Mouse (Mus musculus) 3T3-L1 (cell line): ENCODE results near the gene Robo1.
A peak's percentile ranks its signal among the peaks of the same experiment; 100 is the strongest.

Source experiments
- DNase-seq: peaks from one replicate; pipeline ENCODE4 v3.0.0-alpha.2; 2015; ENCODE audit warnings: low read depth, low spot score

Gene Robo1

DNA sequence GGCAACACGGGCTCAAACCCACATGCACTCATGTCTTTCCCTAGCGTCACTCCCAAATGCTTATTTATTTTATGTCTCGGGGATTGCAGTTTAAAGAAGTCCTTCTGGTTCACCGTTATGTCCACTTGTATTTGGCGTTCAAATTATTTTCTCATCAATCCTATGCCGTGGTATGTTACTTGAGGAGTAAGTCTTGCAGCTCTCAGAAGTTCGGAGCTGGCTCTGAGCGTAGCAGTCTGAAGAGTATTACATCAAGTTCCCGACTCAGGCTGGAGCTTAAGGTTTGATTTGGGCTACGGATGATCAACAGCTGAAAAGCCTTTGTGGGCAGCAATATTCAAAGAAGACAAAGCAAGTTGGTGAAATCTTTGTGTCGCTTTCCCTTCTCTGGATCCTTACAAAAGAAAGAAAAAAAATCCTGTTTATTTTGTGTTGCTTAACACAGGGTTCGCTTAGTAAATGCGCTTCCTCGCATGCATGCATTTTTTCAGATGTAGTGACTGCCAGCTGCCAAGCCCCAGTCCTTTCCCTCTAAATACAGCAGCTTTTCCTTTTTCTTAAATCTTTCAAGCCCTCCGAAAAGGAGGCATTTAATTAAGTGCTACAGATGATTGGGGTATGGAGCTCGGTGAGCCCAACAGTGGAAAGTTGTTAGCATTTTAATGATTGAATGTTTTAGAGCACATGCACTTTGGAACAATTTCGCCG is 136.5 kb downstream of the Robo1 start:
- DNase-seq: no peak

DNA sequence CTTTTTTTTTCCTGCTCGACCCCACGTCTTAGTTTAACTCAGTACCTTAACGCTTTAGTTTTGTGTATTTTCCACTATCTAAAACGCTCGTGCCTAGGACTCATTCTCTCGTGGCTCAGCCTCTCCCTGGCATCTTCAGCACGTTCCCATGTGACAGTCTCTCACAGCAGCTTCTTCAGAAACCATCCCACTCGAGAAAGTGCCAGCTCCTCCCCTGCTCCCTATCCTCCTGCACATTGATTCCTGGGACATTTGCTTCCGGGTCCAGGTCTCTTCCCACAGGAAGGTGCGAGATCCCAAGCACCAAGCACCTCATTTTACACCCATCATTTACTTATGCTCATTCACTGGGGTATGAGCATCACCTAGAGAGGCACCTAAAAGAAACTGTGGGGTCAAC is 150.0 kb downstream of the Robo1 start:
- DNase-seq: no peak

DNA sequence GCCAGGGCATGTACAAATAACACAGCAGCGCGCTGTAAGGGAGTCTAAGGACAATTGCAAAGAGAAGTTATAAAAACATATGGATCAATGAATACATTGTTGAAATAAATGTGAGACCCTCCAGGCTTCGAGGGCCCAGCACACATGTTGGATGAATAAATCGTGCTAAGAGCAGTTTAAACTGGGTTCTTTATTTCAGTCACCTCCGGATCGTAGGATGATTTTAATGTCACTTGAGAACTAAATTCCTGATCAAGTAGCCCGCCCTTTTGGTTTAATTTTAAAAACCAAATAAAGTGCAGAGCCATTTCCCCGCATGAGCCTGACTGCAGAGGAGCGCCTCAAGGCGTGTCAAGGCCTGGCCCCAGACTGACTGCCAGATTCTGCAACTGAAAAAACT is 150.5 kb downstream of the Robo1 start:
- DNase-seq: no peak

DNA sequence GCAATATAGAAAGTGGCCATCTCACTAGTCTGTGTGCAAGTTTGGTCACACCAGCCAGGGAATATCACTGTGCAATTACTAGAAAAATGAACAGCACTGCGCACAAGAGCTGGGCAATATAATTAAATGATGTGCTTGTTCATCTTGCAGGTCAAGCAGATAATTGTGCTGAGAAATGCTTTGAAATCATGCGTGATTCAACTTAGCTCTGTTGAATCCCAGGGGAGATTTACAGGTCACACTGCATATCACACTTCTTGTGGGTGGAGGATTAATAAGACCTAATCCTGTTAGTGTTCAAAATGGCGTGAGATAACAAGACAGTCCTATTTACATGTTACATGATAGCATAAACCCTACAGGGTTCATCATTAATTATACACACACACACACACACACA is 157.6 kb downstream of the Robo1 start:
- no peak for DNase-seq

DNA sequence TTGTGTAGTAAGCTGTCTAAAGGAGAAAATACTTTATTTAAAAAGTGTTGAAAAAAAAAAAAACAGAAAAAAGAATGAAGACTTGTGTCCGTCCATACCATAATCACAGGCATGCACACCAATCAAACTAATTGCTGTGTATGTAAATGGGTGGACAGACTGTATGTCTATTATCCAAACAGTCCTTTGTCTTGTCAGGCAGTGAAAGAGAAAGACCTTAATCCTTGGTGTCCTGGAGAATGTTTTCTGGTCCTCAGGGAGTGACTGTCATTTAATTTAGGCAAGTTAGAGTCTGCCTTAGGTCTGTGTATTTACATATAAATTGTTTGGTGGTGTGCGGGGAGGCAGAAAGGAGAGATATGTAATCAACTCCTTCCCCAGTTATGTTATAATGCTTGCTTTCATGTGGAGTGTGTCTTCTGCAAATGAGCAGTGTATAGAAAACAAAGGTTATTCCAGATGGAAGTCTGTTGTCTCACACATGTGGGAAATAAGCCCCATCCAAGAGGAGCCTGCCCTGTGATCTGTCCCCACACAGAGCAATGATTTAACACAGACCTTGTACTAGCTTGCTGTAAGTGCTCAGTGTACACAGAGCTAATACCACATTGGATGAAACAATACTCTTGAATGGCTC is 162.0 kb downstream of the Robo1 start:
- no peak for DNase-seq

DNA sequence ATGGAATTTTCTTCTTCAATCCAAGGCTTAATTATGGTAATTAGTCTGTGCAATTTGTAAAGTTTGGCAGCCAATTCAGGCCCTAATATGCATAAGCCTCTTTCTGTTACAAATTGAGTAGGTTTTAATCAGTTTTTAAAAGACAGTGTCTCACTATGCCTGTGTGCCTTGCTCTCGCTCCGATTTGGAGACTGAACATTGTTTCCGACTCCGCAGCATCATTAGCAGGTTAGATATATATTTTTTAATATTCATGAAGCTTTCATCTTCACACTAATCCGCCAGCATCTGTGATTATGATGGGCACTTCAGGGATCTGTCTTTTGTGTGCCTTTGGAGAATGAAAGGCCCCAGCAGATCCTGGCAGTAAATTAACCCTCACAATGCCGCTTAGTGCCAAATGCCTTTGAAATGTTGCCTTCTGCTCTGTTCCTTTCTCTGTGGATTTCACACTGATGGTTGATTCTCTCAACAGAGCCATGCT is 202.7 kb downstream of the Robo1 start:
- DNase-seq: no peak

DNA sequence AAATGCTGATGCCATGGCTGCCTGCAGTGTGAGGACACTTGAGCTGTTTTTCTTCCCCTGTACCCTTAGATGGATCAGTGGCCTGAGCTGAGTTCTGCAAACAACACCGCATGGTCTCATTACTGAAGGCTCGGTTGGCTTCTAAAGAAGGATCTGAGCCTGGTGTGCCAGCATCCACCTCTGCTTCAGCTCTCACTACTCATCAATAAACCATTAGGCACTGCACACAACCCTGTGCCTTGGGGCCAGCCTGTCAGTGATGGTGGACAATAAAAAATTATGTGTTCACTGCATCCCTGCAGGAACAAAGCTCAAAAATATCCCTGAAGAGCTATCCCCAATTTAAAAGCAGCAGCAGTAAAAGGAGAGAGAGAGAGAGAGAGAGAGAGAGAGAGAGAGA is 223.2 kb downstream of the Robo1 start:
- no peak for DNase-seq

DNA sequence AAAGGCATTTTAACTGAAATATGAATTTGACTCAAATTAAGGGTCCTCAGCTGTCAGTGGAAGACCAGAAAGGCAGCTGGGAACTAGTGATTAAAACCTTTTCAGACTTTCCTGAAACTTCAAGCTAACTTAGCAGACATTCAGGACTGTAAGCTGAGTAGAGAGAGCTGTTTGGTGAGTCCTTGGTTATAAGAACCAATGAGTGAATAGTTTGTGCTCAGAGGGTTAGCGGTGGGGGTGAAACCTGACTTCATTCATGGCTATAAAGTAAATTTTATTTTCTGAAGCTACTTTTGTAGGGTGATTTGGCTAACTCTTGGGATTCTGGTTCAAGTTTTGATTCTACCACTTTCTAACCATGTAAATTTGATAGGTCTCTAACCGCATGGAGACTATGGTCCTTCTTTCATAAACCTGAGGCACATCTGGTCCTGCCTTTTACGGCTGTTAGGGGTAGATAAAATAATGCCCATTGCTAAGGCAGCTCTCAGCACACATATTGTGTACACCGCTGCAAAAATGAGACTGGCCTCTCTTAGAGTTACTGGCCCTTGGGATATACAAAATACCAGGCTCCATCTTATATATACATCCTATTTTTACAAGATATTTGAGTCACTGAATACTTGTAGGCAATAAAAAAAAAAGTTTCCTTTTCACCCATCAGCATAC is 225.9 kb downstream of the Robo1 start:
- no peak for DNase-seq

DNA sequence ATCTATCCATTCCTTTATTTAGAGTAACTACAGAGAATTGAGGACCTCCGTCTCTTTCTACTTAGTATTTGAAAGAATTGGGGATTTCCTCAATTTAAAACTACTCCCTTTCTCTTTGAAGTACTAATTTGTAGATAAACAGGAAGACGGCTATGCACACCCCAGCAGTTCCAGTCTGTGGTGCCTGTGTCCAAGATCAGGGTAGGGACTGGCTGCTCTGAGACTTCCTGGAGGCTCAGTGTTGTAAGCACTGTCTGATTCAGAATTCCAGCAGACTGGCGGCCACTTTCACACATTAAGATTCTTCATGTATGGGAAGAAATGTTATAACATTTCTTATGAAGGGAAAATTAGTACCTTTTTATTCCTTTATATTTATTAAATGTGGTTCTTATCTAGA is 230.1 kb downstream of the Robo1 start:
- DNase-seq: no peak

DNA sequence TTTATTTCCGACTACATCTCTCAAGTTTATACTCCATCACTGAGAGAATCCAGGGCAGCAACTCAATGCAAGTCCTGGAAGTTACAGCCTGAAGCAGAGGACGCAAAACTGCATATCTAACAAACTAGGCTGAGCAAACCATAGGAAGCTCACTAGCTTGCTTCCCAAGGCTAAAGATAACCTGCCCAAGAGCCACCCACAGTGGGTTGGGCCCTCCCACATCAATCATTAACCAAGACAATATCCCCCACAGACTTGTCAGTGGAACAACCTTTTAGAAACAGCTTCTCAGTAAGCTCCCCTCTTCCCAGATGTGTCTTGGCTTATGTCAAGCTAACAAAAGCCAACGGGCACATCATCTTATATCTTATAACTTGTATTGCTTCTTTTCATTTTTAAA is 235.8 kb downstream of the Robo1 start:
- DNase-seq: no peak

DNA sequence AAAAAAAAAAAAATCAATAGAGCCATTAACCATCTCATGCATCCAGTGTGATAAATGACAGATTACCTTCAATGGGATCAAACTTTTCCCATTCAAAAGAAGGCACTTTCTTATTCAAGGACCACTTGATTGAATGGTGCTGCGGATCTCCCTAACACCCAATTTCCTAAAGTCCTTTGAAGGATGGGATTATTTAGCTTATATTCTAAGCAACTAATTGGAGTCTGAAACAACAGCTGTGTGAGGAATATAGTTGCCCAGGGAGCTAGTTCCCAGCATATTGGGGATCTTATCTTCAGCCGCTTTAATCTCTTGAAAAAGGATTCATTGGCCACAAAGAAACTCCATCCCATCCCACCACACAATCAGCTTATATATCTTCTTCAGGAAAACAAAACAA is 236.8 kb downstream of the Robo1 start:
- no peak for DNase-seq

DNA sequence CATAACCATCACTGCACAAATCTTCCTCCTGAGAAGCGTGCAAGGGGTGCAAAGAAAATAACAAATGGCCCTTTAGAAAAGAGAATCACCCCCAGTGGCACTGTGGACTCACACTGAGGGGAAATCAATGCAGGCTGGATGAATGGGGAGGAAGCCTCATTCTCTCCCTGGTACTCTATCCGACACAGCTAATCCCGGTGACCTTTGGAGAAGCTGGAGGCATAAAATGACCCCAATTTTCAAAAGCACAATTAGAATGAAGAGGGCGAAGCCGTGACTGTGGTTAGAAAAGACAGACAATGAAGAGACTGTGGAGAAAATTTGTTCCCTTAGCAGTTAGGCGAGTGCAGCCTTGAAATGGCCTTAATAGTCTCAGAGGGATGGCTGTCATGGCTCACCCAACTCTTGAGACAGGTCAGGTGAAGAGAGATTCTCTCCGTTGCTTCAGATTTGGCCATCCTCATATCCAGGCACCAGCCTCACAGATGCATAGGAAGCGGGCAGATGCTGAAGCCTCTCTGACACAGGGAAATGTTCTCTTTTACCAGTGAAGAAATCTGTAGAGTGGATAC is 243.7 kb downstream of the Robo1 start:
- no peak for DNase-seq

DNA sequence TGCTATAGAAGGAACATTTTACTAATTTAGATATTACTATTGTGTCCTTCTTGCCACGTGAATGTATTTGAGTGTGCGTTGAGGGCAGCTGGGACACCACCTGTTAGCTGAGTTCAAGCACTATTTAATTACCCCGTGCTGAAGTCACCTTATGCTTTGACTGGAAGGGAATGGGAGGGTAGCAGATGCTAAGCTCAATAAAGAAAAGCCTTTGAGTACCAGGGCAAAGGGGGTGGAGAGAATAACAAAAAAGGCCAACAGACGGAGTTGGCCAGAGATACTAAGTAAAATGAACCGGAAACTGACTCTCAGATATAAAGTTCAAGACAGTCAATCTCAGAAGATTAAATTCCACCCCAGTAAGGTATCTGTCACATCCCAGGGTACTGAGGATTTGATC is 245.6 kb downstream of the Robo1 start:
- no peak for DNase-seq

DNA sequence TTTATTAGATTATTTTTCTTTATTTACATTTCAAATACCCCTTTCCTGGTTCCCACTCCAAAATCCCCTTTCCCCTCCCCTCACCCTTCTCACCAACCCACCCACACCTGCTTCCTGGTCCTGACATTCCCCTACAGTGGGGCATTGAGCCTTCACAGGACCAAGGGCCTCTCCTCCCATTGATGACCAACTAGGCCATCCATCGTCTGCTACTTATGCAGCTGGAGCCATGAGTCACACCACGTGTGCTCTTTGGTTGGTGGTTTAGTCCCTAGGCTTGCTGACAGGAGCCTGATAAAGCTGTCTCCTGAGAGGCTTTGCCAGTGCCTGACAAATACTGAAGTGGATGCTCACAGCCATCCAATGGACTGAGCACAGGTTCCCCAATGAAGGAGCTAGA is 254.0 kb downstream of the Robo1 start:
- DNase-seq: peak; percentile 14

DNA sequence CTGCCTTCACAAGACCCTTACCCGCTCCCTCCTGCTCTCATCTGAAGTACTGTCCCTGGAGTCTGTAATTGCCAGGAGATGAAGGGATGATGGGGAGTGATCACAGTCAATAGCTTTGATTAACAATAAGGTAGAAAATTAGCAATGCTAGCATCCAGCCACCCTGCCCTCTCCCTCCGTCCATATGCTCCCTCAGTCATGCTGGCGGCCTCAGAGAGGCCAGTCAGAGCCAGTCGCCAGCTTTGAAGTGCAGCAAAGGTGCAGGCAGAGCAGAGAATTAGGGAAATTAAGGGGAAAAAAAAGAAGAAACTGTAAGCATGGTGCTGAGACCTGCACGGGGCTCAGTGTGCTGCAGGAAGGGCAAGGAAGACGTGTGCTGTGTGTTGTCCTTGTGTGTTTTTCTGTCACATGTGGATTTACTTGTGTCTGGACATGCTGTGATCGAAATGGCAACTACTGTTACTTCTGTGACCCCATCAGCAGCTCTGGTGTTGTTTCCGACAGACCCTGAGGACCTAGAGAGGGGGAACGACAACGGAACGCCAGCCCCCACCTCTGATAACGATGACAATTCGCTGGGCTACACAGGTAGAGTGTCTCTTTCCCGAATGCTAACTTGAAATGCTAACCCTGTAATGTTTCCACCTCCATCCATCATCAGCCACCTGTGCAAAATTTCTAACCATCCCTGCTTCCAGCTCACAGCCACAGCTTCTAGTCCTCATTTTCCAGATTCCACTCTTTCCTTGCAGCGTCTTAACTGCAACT is 255.3 kb downstream of the Robo1 start:
- no peak for DNase-seq

DNA sequence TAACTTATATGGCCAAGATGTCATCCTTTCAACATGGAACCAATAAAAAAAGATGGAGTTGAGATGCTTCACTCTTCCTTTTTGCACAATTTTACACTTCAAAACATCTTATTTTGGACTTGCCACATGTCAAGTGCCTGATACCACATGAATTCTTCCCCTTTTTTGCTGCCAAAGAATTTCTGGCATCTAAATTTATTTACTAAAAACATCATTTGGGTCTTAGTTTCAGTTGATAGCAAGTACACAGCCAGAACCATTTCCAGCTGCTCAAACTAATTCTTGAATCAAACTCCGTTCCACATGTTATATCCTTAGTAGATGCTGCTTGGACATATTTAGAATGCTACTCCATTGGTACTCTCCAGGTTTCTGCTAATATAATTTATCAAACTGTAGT is 267.1 kb downstream of the Robo1 start:
- DNase-seq: no peak

DNA sequence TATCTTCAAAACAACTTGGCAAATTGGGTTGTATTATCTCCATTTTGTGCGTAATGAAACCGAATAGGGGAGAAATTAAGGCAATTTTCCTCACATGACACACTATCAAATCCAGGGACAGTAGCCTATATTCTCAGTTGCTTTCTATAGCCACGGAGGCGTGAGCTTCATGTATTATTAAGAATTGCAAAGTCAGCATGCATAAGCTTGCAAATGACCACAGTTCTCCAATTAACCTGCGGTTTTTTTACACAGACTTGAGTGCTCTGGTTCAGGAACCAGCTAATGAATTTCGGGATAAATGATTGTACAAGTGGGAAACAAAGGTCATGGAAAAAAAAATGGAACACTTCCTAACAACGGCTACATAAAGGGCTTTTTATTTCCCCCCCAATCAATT is 268.9 kb downstream of the Robo1 start:
- DNase-seq: no peak

DNA sequence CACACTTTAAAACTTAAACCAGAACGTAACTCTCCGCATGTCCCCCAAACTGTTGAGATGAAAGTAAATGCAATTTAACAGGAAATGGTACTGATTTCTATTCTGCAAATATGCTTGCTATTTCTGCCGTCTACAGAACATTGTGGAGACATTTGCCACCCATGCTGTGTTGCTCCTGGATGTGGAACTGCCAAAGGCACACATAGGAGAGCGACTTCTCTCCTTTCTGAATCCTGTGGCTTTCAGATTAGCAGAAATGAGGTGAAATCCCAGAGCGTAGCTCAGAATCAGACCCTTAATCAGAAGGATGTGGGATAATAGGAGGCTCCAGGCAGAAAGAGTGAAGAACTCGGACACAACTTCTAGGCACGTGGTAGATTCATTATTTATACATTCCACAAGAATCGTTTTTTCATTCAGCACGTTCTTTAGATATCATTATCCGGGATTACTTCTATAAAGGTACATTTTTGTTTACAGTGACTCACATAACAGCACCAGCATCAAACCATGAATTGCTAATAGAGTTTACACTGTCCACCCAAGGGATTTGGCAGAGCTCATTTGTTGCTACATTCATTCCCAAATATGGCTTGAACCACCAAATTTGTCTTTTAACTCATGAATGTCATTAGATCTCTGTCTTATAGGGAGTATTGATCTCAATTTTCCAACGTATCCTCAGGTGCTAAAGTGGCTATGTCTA is 276.5 kb downstream of the Robo1 start:
- no peak for DNase-seq

DNA sequence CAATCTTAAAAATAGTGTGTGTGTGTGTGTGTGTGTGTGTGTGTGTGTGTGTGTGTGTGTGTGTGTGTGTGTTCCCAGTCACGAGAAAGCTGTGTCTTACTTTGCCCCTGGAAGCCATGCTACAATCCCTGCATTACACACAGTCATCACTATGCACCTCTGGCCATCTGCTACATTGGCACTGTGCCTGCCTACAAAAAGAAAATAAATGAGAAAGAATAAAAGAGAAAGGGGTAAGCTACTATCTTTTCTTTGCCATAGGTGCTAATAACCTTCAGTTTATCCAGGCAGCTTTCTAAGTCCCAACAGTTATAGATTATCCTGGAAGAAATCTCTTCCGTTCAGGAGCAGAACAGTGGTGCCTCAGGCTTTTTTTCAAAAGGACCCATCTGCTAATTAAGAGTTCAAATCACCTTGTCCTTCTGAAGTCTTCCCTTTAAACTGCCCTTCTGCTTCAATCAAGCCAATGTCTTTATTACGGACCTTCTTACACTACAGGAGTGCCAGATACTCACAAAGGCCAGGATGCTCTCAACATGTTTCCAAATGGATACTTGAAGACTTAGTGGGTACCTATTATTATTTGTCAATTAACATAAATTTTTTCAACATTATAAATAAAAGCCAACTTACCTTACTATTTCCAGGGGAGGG is 277.2 kb downstream of the Robo1 start:
- no peak for DNase-seq

DNA sequence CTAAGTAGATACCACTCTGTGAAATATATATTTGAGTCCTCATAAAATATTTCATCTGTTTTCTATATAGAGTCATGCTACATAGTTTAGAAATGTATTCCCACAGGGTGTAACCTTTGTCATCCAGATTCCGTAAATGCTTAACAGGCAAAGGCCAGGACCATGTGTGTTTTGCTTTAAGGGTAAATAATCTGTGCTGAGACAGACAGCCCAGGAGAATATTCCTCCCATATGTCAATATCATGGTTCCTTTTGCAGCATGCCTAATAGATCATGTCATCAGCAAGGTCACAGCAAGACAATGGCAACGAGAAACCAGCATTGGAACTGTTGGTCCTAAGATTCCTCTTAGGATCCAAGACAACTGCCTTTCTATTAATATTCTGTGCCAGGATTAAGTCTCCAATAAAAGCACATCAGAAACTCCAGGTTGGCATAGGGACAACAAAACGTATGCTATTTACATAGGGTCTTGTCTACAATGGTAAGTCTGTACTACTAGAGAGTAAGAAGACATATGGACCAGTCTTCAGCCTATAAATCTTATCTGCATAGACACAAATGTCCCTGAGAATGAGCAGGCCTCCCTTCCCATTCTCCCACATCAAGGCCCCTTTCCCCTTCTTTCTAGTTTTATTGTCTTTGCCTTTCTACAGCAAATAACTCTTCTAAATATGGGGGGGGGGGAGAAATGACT is 279.4 kb downstream of the Robo1 start:
- DNase-seq: no peak
